Mouse (Mus musculus): ENCODE measurements around the gene Faah. TPM values are rescaled to one million over a fixed set of nuclear protein-coding genes. Genes with fewer than 3 reads are reported as not detected.

Gene Faah
- polyA plus RNA-seq, 1 experiment from 2014 or later: 0.61 TPM

DNA sequence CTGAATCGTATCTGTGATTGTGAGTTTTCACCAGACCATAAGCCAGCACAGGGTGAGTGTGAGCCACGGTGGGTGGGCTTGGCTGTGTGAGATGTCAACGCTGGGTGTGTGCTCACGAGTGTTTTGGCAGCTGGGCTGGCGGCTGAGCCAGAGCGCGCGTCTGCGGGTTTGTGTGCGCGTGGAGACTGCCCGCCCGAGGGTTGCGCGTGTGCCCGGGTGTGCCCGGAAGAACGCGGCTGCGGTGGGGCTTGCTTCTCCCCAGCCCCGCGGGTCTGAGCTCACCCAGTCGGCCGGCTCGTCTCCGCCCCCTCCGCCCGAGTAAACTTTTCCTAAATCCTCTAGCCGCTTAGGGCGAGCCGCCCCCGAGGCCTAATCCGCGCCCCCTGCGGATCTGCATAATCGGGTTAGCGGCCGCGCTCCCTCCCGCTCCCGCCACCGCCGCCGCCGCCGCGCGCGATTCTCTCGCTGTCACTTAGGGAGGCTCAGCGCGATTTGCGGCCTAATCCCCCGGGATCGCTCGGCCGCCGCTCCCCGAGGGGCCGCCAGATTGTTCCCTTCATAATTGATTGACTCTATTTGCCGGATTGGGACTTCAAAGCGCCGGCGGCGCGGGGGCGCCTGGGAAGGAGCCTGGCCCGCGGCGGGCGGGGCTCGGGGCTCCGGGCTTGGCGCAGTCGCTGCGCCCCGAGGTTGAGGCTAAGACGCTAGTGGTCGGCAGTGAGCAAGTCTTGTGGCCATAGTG is 54.9 kb downstream of the Faah start:
- H3K27me3 ChIP-seq: peaks cover 88% of the 10 kb centered on the region
- peak overlapping the region; percentile 74 for H3K9ac ChIP-seq
- H3K4me3 ChIP-seq: peak overlapping the region; percentile 66
- H3K4me1 ChIP-seq: peaks cover 23% of the 10 kb centered on the region
- H3K9me3 ChIP-seq: no peaks in the 10 kb centered on the region; the same call in 1 of the 2 replicates
- peak overlapping the region; percentile 93 for H3K4me2 ChIP-seq (replicated peaks)
- WGBS: under 1% methylated on average over 76 of the region's 79 CpGs
- no peaks in the 10 kb centered on the region for H3K36me3 ChIP-seq
- peak; percentile 52 for ATAC-seq (ENCODE audit: low FRiP score, low read depth)
- H3K27ac ChIP-seq: no peak overlapping the region

GRCm38 (mm10) chr4:115961991-115962390 is 55.7 kb downstream of the Faah start:
- no peak for ATAC-seq (ENCODE audit: low FRiP score, low read depth)
- H3K27me3 ChIP-seq: peaks cover 88% of the 10 kb centered on the region
- H3K9ac ChIP-seq: no peak overlapping the region
- WGBS: 14% methylated on average over 7 of the region's 7 CpGs
- peaks cover 23% of the 10 kb centered on the region for H3K4me1 ChIP-seq
- H3K4me3 ChIP-seq: peak overlapping the region; percentile 66
- H3K4me2 ChIP-seq (replicated peaks): no peak overlapping the region
- no peak overlapping the region for H3K27ac ChIP-seq
- no peaks in the 10 kb centered on the region; the same call in 1 of the 2 replicates for H3K9me3 ChIP-seq
- H3K36me3 ChIP-seq: no peaks in the 10 kb centered on the region

DNA sequence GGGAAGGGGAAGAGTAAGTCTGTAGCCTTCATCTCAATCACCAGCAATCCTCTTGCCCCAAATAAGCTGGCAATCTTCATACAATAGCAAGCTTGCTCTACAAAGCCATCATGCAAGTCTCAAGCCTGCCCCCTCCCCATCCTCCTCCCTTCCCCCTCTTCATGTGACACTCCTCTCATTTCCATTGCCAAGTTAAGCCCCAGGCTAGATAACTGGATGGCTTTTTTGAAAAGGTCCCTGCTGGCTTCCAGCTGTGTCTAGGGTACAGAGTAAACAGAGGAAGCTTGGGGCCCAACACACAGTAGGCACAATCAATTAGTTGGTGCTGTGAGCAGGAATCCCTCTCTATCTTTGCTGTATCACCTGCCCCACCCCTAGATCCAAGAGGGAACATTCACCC is 58.2 kb downstream of the Faah start:
- Histone ChIP-seq H3K4me3 (no peak overlapping the region), H3K27ac (no peak overlapping the region), H3K4me2 (replicated peaks) (no peak overlapping the region), H3K9me3 (no peaks in the 10 kb centered on the region; the same call in 1 of the 2 replicates), H3K27me3 (peaks cover 93% of the 10 kb centered on the region), H3K36me3 (no peaks in the 10 kb centered on the region), H3K4me1 (peaks cover 24% of the 10 kb centered on the region), H3K9ac (no peak overlapping the region)
- no peak for ATAC-seq (ENCODE audit: low FRiP score, low read depth)

- WGBS: 5% methylated on average over 3 of the region's 3 CpGs
- H3K4me2 ChIP-seq (replicated peaks): no peak overlapping the region
Observed at GRCm38 (mm10) chr4:115955494-115955775, 62.3 kb downstream of the Faah start.

DNA sequence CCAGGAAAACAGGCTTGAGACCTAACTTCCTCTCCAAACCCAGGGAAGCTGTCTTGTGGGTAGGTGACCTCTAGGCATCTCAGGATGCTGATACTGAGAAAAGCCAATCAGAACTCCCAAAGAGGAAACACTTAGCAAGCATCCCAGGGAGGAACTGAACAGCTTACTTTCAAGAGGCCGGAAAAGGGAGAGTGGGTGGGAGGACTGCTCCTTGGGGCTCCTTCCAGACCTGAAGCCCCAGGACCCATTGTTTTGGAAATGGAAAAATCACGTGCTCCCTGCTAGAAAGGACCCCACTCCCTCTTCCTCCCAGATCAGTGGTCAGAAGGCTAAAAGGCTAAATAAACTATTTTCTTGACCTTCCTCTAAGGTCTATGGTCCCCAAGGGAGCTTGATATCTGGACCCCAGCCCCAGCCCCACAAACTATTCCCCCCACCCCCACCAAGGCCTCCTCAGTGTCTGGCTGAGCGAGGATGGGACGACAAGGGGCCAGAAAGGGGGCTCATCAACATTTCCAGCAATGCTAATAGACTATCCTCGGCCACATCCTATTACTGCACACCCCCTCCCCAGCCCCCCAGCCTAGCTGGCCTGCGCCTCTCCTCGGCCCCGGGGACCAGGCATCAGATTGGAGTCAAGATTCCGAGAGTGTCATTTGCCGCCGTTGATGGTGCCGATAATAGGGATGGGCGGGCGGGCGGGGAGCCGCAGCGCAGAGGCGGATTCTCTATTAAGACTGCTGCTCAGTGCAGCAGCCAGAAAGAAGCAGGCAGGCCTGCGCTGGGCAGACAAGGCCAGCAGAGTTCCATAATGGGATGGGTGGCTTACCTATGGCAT is 62.9 kb downstream of the Faah start:
- Histone ChIP-seq H3K27ac (no peak overlapping the region), H3K9ac (no peak overlapping the region; the same call in 1 of the 2 replicates), H3K4me3 (no peak overlapping the region), H3K4me1 (0 out of 2 replicates have a peak, but pooled peaks cover 3% of the 10 kb centered on the region), H3K9me3 (no peaks in the 10 kb centered on the region), H3K36me3 (no peaks in the 10 kb centered on the region), H3K4me2 (replicated peaks) (peak overlapping the region; percentile 32; the same call in 1 of the 2 replicates), H3K27me3 (peaks cover 93% of the 10 kb centered on the region)
- ATAC-seq (ENCODE audit: low FRiP score, low read depth): no peak
- 6% methylated on average over 19 of the region's 19 CpGs for WGBS

More at GRCm38 (mm10) chr4:115955494-115955775, 62.3 kb downstream of the Faah start:
- H3K27ac ChIP-seq: no peak overlapping the region
- H3K9me3 ChIP-seq: no peaks in the 10 kb centered on the region
- H3K4me1 ChIP-seq: 0 out of 2 replicates have a peak, but pooled peaks cover 3% of the 10 kb centered on the region
- no peak overlapping the region for H3K4me3 ChIP-seq
- no peaks in the 10 kb centered on the region for H3K36me3 ChIP-seq
- ATAC-seq (ENCODE audit: low FRiP score, low read depth): no peak
- H3K9ac ChIP-seq: no peak overlapping the region; the same call in 1 of the 2 replicates
- peaks cover 93% of the 10 kb centered on the region for H3K27me3 ChIP-seq

DNA sequence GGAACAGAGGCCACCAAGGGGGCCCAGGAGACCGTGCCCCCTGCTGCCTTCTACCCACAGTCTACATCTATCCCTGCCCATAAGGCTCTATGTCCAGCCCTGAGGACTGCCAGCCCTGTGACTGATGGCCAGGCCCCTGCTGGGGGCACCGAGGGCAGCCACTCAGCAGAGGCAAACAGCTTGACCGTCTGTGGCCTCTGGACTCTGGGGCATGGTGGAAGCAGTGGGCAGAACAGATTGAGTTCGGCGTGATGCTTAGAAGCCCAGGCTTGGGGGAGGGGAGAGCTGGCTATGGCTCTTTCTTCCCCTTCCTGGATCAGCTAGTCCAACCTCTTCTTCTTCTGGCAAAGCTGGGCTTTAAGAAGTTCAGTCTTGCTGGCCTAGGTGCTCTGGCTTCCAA is 64.2 kb downstream of the Faah start:
- H3K9ac ChIP-seq: no peak overlapping the region
- H3K27ac ChIP-seq: no peak overlapping the region
- peaks cover 99% of the 10 kb centered on the region for H3K27me3 ChIP-seq
- WGBS: 41% methylated on average over 5 of the region's 5 CpGs
- no peaks in the 10 kb centered on the region for H3K9me3 ChIP-seq
- H3K4me3 ChIP-seq: no peak overlapping the region
- no peak overlapping the region for H3K4me2 ChIP-seq (replicated peaks)
- ATAC-seq (ENCODE audit: low FRiP score, low read depth): no peak
- H3K36me3 ChIP-seq: no peaks in the 10 kb centered on the region
- 0 out of 2 replicates have a peak, but pooled peaks cover 3% of the 10 kb centered on the region for H3K4me1 ChIP-seq

DNA sequence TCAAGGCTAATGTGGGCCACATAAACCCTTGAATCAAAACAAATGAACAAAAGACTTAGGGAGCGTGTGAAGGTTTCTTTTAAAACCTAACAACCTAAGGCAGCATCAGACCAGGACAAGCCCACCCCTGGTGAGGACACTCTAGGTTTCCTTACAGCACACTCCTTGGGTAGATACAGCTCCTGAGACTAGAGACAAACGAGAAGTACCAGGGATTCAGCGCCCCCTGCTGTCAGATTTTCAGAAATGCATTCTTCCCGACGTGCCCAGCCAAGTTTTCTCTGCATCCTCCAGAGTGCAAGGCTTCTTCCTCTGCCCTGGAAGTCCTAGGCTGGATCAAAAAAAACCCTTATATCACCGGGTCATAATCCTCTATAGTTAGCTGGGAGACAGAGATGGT is 65.0 kb downstream of the Faah start:
- Histone ChIP-seq H3K4me1 (0 out of 2 replicates have a peak, but pooled peaks cover 3% of the 10 kb centered on the region), H3K4me3 (no peak overlapping the region), H3K9ac (no peak overlapping the region), H3K27me3 (peaks cover 100% of the 10 kb centered on the region), H3K27ac (no peak overlapping the region), H3K36me3 (no peaks in the 10 kb centered on the region), H3K9me3 (no peaks in the 10 kb centered on the region), H3K4me2 (replicated peaks) (no peak overlapping the region)
- no peak for ATAC-seq (ENCODE audit: low FRiP score, low read depth)
- 11% methylated on average over 6 of the region's 6 CpGs for WGBS

GRCm38 (mm10) chr4:115943669-115944314 is 73.9 kb downstream of the Faah start:
- ATAC-seq (ENCODE audit: low FRiP score, low read depth): no peak
- Histone ChIP-seq H3K4me3 (peak overlapping the region; percentile 32), H3K27me3 (peaks cover 100% of the 10 kb centered on the region), H3K36me3 (no peaks in the 10 kb centered on the region), H3K4me1 (peaks cover 22% of the 10 kb centered on the region), H3K4me2 (replicated peaks) (peak overlapping the region; percentile 54), H3K27ac (no peak overlapping the region), H3K9me3 (no peaks in the 10 kb centered on the region), H3K9ac (no peak overlapping the region)
- 1% methylated on average over 40 of the region's 41 CpGs for WGBS

GRCm38 (mm10) chr4:115941242-115941820 is 76.4 kb downstream of the Faah start:
- H3K27ac ChIP-seq: no peak overlapping the region

GRCm38 (mm10) chr4:115940681-115941080 is 77.0 kb downstream of the Faah start:
- Histone ChIP-seq H3K27ac (no peak overlapping the region), H3K4me2 (replicated peaks) (no peak overlapping the region), H3K9me3 (no peaks in the 10 kb centered on the region), H3K4me1 (peaks cover 37% of the 10 kb centered on the region), H3K36me3 (no peaks in the 10 kb centered on the region), H3K4me3 (no peak overlapping the region), H3K27me3 (peaks cover 100% of the 10 kb centered on the region), H3K9ac (no peak overlapping the region)
- ATAC-seq (ENCODE audit: low FRiP score, low read depth): no peak
- WGBS: 2% methylated on average over 3 of the region's 3 CpGs

More at GRCm38 (mm10) chr4:115941242-115941820, 76.4 kb downstream of the Faah start:
- Histone ChIP-seq H3K4me1 (peaks cover 31% of the 10 kb centered on the region), H3K9me3 (no peaks in the 10 kb centered on the region), H3K27me3 (peaks cover 100% of the 10 kb centered on the region), H3K36me3 (no peaks in the 10 kb centered on the region), H3K4me3 (no peak overlapping the region), H3K4me2 (replicated peaks) (no peak overlapping the region), H3K9ac (no peak overlapping the region)
- ATAC-seq (ENCODE audit: low FRiP score, low read depth): no peak
- WGBS: 5% methylated on average over 9 of the region's 9 CpGs

- WGBS: under 1% methylated on average over 71 of the region's 71 CpGs
Observed at GRCm38 (mm10) chr4:115939295-115940102, 78.2 kb downstream of the Faah start, which contains the start of gene Dmbx1. Gene Dmbx1 (minus strand): TSS chr4:115939926.

More at GRCm38 (mm10) chr4:115939295-115940102, 78.2 kb downstream of the Faah start, which contains the start of gene Dmbx1:
- peaks cover 100% of the 10 kb centered on the region for H3K27me3 ChIP-seq
- H3K9ac ChIP-seq: no peak within 1 kb of the TSS
- peak within 1 kb of the TSS; percentile 45 for H3K4me3 ChIP-seq
- peak; percentile 34; the same call in 1 of the 2 replicates for ATAC-seq (ENCODE audit: low FRiP score, low read depth)
- H3K4me2 ChIP-seq (replicated peaks): peak within 1 kb of the TSS; percentile 68
- no peaks in the 10 kb centered on the region for H3K36me3 ChIP-seq
- no peaks in the 10 kb centered on the region for H3K9me3 ChIP-seq
- H3K4me1 ChIP-seq: peaks cover 43% of the 10 kb centered on the region
- H3K27ac ChIP-seq: no peak within 1 kb of the TSS
